ENCODE assay signal across 8 mouse cellular contexts in genomic region chr1:136344768-136345453, GRCm38 (mm10). TPM values are rescaled to one million over a fixed set of nuclear protein-coding genes. Genes with fewer than 3 reads are reported as not detected.
DNase-seq lines count a peak whose midpoint lies in the region; ATAC-seq and TF ChIP-seq lines count a peak whose summit lies in the region.

No protein-coding gene starts in this region.

- WGBS in liver, embryonic 11.5 days = 1% methylated on average over 22 of the region's 22 CpGs
- WGBS in neural tube, embryonic 14.5 days = under 1% methylated on average over 22 of the region's 22 CpGs

- no peaks in the 10 kb centered on the region for H3K27me3 ChIP-seq in ES-Bruce4 (ENCODE audit: control insufficient read depth, insufficient read depth, low read length, poor library complexity, severe bottlenecking)
- H3K27me3 ChIP-seq in liver, embryonic 11.5 days (replicated peaks; ENCODE audit: control insufficient read depth, insufficient read depth, low read length) = no peaks in the 10 kb centered on the region; the same call in 1 of the 2 replicates
- H3K27me3 ChIP-seq in neural tube, embryonic 14.5 days (ENCODE audit: control insufficient read depth, insufficient read depth, low read length) = no peaks in the 10 kb centered on the region

- TF ChIP-seq EP300 in ES-Bruce4 (IDR thresholded peaks at IDR 0.05; ENCODE audit: insufficient read depth, low read depth, low read length) = no peak

- H3K4me2 ChIP-seq in liver, embryonic 11.5 days = peak overlapping the region; percentile 97
- peak overlapping the region; percentile 60 for H3K4me2 ChIP-seq in neural tube, embryonic 14.5 days (ENCODE audit: low read depth, low read length)

- H3K4me1 ChIP-seq in ES-Bruce4 (ENCODE audit: control insufficient read depth, insufficient read depth, low read length) = no peaks in the 10 kb centered on the region
- H3K4me1 ChIP-seq in cortical plate, adult 2 months (ENCODE audit: control insufficient read depth, insufficient read depth, low read length) = peaks cover 3% of the 10 kb centered on the region
- H3K4me1 ChIP-seq in liver, embryonic 11.5 days (replicated peaks; ENCODE audit: control insufficient read depth, insufficient read depth, low read length) = peaks cover 16% of the 10 kb centered on the region
- peaks cover 28% of the 10 kb centered on the region for H3K4me1 ChIP-seq in neural tube, embryonic 14.5 days (ENCODE audit: control insufficient read depth, insufficient read depth, low read length)

- H3K9me3 ChIP-seq in ES-Bruce4 (replicated peaks; ENCODE audit: control insufficient read depth, insufficient read depth, low read length, poor library complexity, severe bottlenecking) = no peaks in the 10 kb centered on the region
- no peaks in the 10 kb centered on the region for H3K9me3 ChIP-seq in liver, embryonic 11.5 days (ENCODE audit: control insufficient read depth, low read length)
- no peaks in the 10 kb centered on the region for H3K9me3 ChIP-seq in neural tube, embryonic 14.5 days (ENCODE audit: control insufficient read depth, low read length)

- H3K9ac ChIP-seq in ES-Bruce4 (ENCODE audit: low read depth, poor library complexity, severe bottlenecking) = peak overlapping the region; percentile 84
- peak overlapping the region; percentile 85 for H3K9ac ChIP-seq in liver, embryonic 11.5 days (ENCODE audit: low read depth, low read length)
- peak overlapping the region; percentile 99 for H3K9ac ChIP-seq in neural tube, embryonic 14.5 days (replicated peaks; ENCODE audit: low read depth, low read length)

- no peak for TF ChIP-seq CTCF in ES-Bruce4 (IDR thresholded peaks at IDR 0.05; ENCODE audit: low read depth, low read length)
- no peak for TF ChIP-seq CTCF in cortical plate, adult 2 months (IDR thresholded peaks at IDR 0.05; ENCODE audit: extremely low read depth, insufficient read depth, low read length)

- intact Hi-C loops in heart, postnatal 36 days (cut with DNase I) = loop anchor here (5.0 kb wide), 1 partner anchor 112 kb away; no protein-coding TSS in a partner anchor

- H3K4me3 ChIP-seq in ES-Bruce4 (ENCODE audit: low read depth, low read length) = peak overlapping the region; percentile 95
- peak overlapping the region; percentile 80 for H3K4me3 ChIP-seq in cortical plate, adult 2 months (ENCODE audit: insufficient read depth, low read length)
- H3K4me3 ChIP-seq in liver, embryonic 11.5 days (ENCODE audit: low read depth, low read length) = peak overlapping the region; percentile 84
- peak overlapping the region; percentile 98 for H3K4me3 ChIP-seq in neural tube, embryonic 14.5 days (ENCODE audit: low read depth, low read length)

- ATAC-seq in liver, embryonic 11.5 days (replicated peaks; ENCODE audit: low FRiP score) = no peak
- ATAC-seq in neural tube, embryonic 14.5 days (ENCODE audit: low read depth) = peak; percentile 25; the same call in 1 of the 2 replicates
- no peak for ATAC-seq in erythroid progenitor cell, adult 5-6 weeks (replicated peaks; ENCODE audit: low FRiP score, poor library complexity, severe bottlenecking)

- DNase-seq in heart, adult 9 months (ENCODE audit: low spot score in 2 of 2) = peak; percentile 20 to 31
- no peak for DNase-seq in heart, postnatal 36 days
- peak; percentile 45 for DNase-seq in heart, postnatal 4 days
- DNase-seq in liver, embryonic 11.5 days (ENCODE audit: low spot score) = peak; percentile 59

- no peak overlapping the region for H3K27ac ChIP-seq in ES-Bruce4 (ENCODE audit: insufficient read depth, low read length)
- peak overlapping the region; percentile 98 for H3K27ac ChIP-seq in cortical plate, adult 2 months (ENCODE audit: insufficient read depth, low read length)
- peak overlapping the region; percentile 93 for H3K27ac ChIP-seq in liver, embryonic 11.5 days (ENCODE audit: low read depth, low read length)
- peak overlapping the region; percentile 95 for H3K27ac ChIP-seq in neural tube, embryonic 14.5 days (ENCODE audit: low read depth, low read length)

- no peaks in the 10 kb centered on the region for H3K36me3 ChIP-seq in ES-Bruce4 (ENCODE audit: control insufficient read depth, insufficient read depth, low read length, poor library complexity, severe bottlenecking)
- peaks cover 2% of the 10 kb centered on the region; the same call in 1 of the 2 replicates for H3K36me3 ChIP-seq in liver, embryonic 11.5 days (ENCODE audit: control insufficient read depth, insufficient read depth, low read length)
- H3K36me3 ChIP-seq in neural tube, embryonic 14.5 days (ENCODE audit: control insufficient read depth, insufficient read depth, low read length) = no peaks in the 10 kb centered on the region

- TF ChIP-seq POLR2A in ES-Bruce4 (IDR thresholded peaks at IDR 0.05; ENCODE audit: insufficient read depth, low read length) = no peak
- TF ChIP-seq POLR2A in cortical plate, adult 2 months (IDR thresholded peaks at IDR 0.05; ENCODE audit: extremely low read depth, insufficient read depth, low read length) = no peak

RNA-seq across cellular contexts. Expression of gene Camsap2, which starts 1.0 kb away (rescaled TPM):
- 10 to 100 TPM; 23.7 to 24.5 TPM for total RNA-seq in heart, postnatal 36 days (2021)
- polyA plus RNA-seq in ES-Bruce4 (2011; ENCODE audit: insufficient read depth, insufficient read length, low read depth, missing spikeins) = 34.5 and 37.0 TPM in 2 replicates
- 53.2 and 53.9 TPM in 2 replicates for polyA plus RNA-seq in cortical plate, adult 2 months (2012; rRNA removed)
- 10 to 100 TPM; 33.4 to 34.0 TPM for total RNA-seq in heart, postnatal 4 days (2021)
- 12.4 and 13.2 TPM in 2 replicates for polyA plus RNA-seq in liver, embryonic 11.5 days (2014; fragmentation: Nextera tagmentation; extraction: Ambion mirVana)
- polyA plus RNA-seq in neural tube, embryonic 14.5 days (2014; fragmentation: Nextera tagmentation; extraction: Ambion mirVana) = 64.6 and 65.6 TPM in 2 replicates
- 111 and 128 TPM in 2 replicates for total RNA-seq in erythroid progenitor cell, adult 5-6 weeks (2015; ENCODE audit: low replicate concordance)
- total RNA-seq in erythroid progenitor cell, adult 5-6 weeks (2017; ENCODE audit: low replicate concordance) = 192 and 194 TPM in 2 replicates

Comparison
In these comparisons a context has a peak if more than half of its experiments do, and no peak if none do; other contexts are left out.
1. DNase-seq: peak in heart, adult 9 months (2 of 2), heart, postnatal 4 days (single experiment) and liver, embryonic 11.5 days (single experiment); none in heart, postnatal 36 days (0 of 2).
2. Peak in every context shown above with its lines, with median percentiles within 50 percentile points of each other: H3K4me3 ChIP-seq and H3K9ac ChIP-seq.